Mouse (Mus musculus) kidney, adult 2 months (tissue): ENCODE data around the gene Kidins220. TPM values are rescaled to one million over a fixed set of nuclear protein-coding genes. Genes with fewer than 3 reads are reported as not detected.

ENCODE experiments used
- DNase-seq: peaks from one replicate; pipeline ENCODE4 v3.0.0; 2021
- H3K27ac ChIP-seq: fragments of 200-500 bp; 2 replicates; pipeline ENCODE4 v1.5.1; 2012; ENCODE audit warnings: low read depth, low read length, control low read depth, inconsistent platforms; ENCODE audit not compliant: insufficient read depth
- H3K27me3 ChIP-seq: fragments of 200-500 bp; replicated peaks from 2 replicates; pipeline ENCODE4 v1.6.1; 2012; ENCODE audit warnings: mild to moderate bottlenecking, moderate library complexity, low read length, inconsistent platforms; ENCODE audit not compliant: control insufficient read depth, insufficient read depth
- H3K36me3 ChIP-seq: fragments of 200-500 bp; 2 replicates; pipeline ENCODE4 v1.6.1; 2012; ENCODE audit warnings: mild to moderate bottlenecking, moderate library complexity, low read length, inconsistent platforms; ENCODE audit not compliant: control insufficient read depth, insufficient read depth
- H3K4me1 ChIP-seq: fragments of 200-500 bp; 2 replicates; pipeline ENCODE4 v1.6.1; 2011; ENCODE audit warnings: low read length; ENCODE audit not compliant: control insufficient read depth, insufficient read depth
- H3K4me3 ChIP-seq: fragments of 200-500 bp; 2 replicates; pipeline ENCODE4 v1.5.1; 2011; ENCODE audit warnings: mild to moderate bottlenecking, low read depth, low read length, control low read depth; ENCODE audit not compliant: insufficient read depth
- CTCF ChIP-seq: fragments of 200-500 bp; conservative IDR thresholded peaks from 2 replicates; pipeline ENCODE4 v1.5.1; 2011; ENCODE audit warnings: low read depth, mild to moderate bottlenecking, control low read depth, low read length, moderate library complexity, mixed read lengths; ENCODE audit not compliant: insufficient read depth, insufficient read length
- POLR2A ChIP-seq: fragments of 200-500 bp; IDR thresholded peaks from one replicate; pipeline ENCODE4 v1.6.1; 2011; ENCODE audit warnings: low read depth, low read length, control low read depth
- WGBS: fragments of 180-500 bp; shearing (Covaris S2); methylation state at CpG from one replicate; pipeline ENCODE4 v1.1.7; 2018; 5-methylcytosine and 5-hydroxymethylcytosine counted together
- polyA plus RNA-seq: library from polyadenylated mRNA; depleted of rRNA; stranded (reverse); fragments of >200 nt; gene quantifications from 2 replicates; pipeline ENCODE4 v1.2.3, GENCODE M21; 2012

Kidins220 gene
- polyA plus RNA-seq, 1 experiment = 79.6 TPM

- peaks cover 8% of the 10 kb centered on the region for H3K36me3 ChIP-seq
- 69% methylated on average over 7 of the region's 7 CpGs for WGBS
- H3K4me1 ChIP-seq = no peaks in the 10 kb centered on the region
- TF ChIP-seq CTCF (no peak), POLR2A (no peak)
- H3K27ac ChIP-seq = no peak overlapping the region
- no peak overlapping the region for H3K4me3 ChIP-seq
- H3K27me3 ChIP-seq = no peaks in the 10 kb centered on the region
- DNase-seq = no peak
Observed at GRCm38 (mm10) chr12:25060901-25061300, 86.2 kb downstream of the Kidins220 start.

- Histone ChIP-seq H3K36me3 (peaks cover 3% of the 10 kb centered on the region), H3K4me3 (no peak overlapping the region), H3K4me1 (no peaks in the 10 kb centered on the region), H3K27me3 (no peaks in the 10 kb centered on the region), H3K27ac (no peak overlapping the region)
- no peak for DNase-seq
- no peak for TF ChIP-seq CTCF
- TF ChIP-seq POLR2A = no peak
- 46% methylated on average over 6 of the region's 6 CpGs for WGBS
Observed at GRCm38 (mm10) chr12:25062264-25062663, 87.5 kb downstream of the Kidins220 start.

GRCm38 (mm10) chr12:25073374-25073773, 98.6 kb downstream of the Kidins220 start:
- Histone ChIP-seq H3K27ac (no peak overlapping the region), H3K4me3 (no peak overlapping the region), H3K36me3 (no peaks in the 10 kb centered on the region), H3K27me3 (no peaks in the 10 kb centered on the region), H3K4me1 (no peaks in the 10 kb centered on the region)
- WGBS = 54% methylated on average over 4 of the region's 4 CpGs
- TF ChIP-seq CTCF (no peak), POLR2A (no peak)
- no peak for DNase-seq

- Histone ChIP-seq H3K4me1 (no peaks in the 10 kb centered on the region), H3K4me3 (no peak overlapping the region), H3K27me3 (no peaks in the 10 kb centered on the region), H3K36me3 (no peaks in the 10 kb centered on the region), H3K27ac (no peak overlapping the region)
- TF ChIP-seq CTCF = no peak
- no peak for TF ChIP-seq POLR2A
- WGBS = 91% methylated on average over 3 of the region's 3 CpGs
- DNase-seq = no peak
Observed at GRCm38 (mm10) chr12:25074344-25074743, 99.6 kb downstream of the Kidins220 start.

GRCm38 (mm10) chr12:25083260-25084178, 108.8 kb downstream of the Kidins220 start:
- TF ChIP-seq CTCF = no peak
- H3K27ac ChIP-seq = no peak overlapping the region
- WGBS = 40% methylated on average over 26 of the region's 26 CpGs
- no peak for DNase-seq
- no peak overlapping the region for H3K4me3 ChIP-seq
- no peaks in the 10 kb centered on the region for H3K27me3 ChIP-seq
- 0 out of 2 replicates have a peak, but pooled peaks cover 9% of the 10 kb centered on the region for H3K4me1 ChIP-seq
- no peaks in the 10 kb centered on the region for H3K36me3 ChIP-seq

- Histone ChIP-seq H3K4me3 (peak overlapping the region; percentile 16; the same call in 1 of the 2 replicates), H3K27me3 (no peaks in the 10 kb centered on the region), H3K27ac (no peak overlapping the region), H3K36me3 (no peaks in the 10 kb centered on the region), H3K4me1 (0 out of 2 replicates have a peak, but pooled peaks cover 9% of the 10 kb centered on the region)
- peak; percentile 87 for DNase-seq
- no peak for TF ChIP-seq CTCF
- no peak for TF ChIP-seq POLR2A
- WGBS = 47% methylated on average over 4 of the region's 4 CpGs
Observed at GRCm38 (mm10) chr12:25086966-25087365, 112.2 kb downstream of the Kidins220 start.

- no peak overlapping the region for H3K4me3 ChIP-seq
- H3K27me3 ChIP-seq = no peaks in the 10 kb centered on the region
- no peak for DNase-seq
- no peak overlapping the region for H3K27ac ChIP-seq
- no peaks in the 10 kb centered on the region for H3K36me3 ChIP-seq
- TF ChIP-seq CTCF (no peak), POLR2A (no peak)
- H3K4me1 ChIP-seq = 0 out of 2 replicates have a peak, but pooled peaks cover 5% of the 10 kb centered on the region
- WGBS = 48% methylated on average over 1 of the region's 1 CpGs
Observed at GRCm38 (mm10) chr12:25089433-25089832, 114.7 kb downstream of the Kidins220 start.
